Mouse (Mus musculus): ENCODE measurements around the gene Tubb5.

The Tubb5 gene

DNA sequence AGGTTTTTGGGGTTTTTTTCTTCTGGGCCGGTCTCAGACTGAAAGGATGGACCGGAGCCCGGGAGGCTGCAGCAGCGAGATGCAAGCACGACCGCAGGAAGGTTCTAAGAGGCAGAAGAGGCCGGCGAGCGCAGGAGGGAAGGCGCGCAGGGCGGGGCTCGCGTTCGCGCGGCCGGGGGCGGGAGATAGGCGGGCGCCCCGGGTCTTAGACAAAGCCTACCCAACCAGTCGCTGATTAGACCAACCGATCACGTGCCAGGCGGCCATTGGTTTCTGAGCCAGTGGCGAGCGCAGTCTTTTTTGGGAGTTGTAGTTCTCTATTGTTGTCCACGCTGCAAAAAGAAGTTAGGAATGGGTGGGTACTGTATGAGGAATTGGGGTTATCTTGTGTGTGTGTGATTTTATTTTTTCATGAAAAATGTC is at the start of gene Tubb5:
Gene Tubb5 (minus strand): TSS at position 185 of the 423 bp plus-strand sequence.
- H3K36me3 ChIP-seq (ENCODE audit: insufficient read depth, low read length) = peaks cover 42% of the 10 kb centered on the region
- H3K27me3 ChIP-seq (ENCODE audit: insufficient read depth, low read length) = no peaks in the 10 kb centered on the region
- no peaks in the 10 kb centered on the region for H3K9me3 ChIP-seq (ENCODE audit: low read length)
- H3K4me3 ChIP-seq (replicated peaks; ENCODE audit: low read length) = peak within 1 kb of the TSS; percentile 97
- H3K4me1 ChIP-seq (replicated peaks; ENCODE audit: low read depth, low read length) = peaks cover 54% of the 10 kb centered on the region
- no peak for TF ChIP-seq POU5F1 (IDR thresholded peaks at IDR 0.05; ENCODE audit: borderline replicate concordance, low read length)
- no peak for TF ChIP-seq NANOG (IDR thresholded peaks at IDR 0.05; ENCODE audit: borderline replicate concordance, low read length)
- TF ChIP-seq CTCF (conservative IDR thresholded peaks at IDR 0.05; ENCODE audit: low read length) = no peak

DNA sequence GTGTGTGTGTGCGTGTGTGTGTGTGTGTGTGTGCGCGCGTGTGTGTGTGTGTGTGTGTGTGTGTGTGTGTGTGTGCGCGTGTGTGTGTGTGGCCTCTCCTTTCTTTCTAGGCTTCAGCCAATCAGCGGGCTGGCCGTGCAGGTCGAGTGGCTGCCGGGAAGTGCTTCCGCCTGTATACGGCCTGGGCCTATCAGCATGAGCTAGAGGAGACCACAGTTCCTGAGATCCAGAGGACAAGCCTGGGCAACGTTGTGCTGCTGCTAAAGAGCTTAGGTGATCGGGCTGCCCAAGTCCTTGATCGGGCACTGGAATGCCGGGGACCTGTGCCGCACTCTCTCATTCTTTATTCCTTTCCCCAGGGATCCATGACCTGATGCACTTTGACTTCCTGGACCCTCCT is 49.6 kb upstream of the Tubb5 start:
- H3K27me3 ChIP-seq (ENCODE audit: insufficient read depth, low read length) = no peaks in the 10 kb centered on the region
- peak overlapping the region; percentile 92 for H3K4me3 ChIP-seq (replicated peaks; ENCODE audit: low read length)
- peaks cover 94% of the 10 kb centered on the region for H3K36me3 ChIP-seq (ENCODE audit: insufficient read depth, low read length)
- H3K9me3 ChIP-seq (ENCODE audit: low read length) = no peaks in the 10 kb centered on the region
- TF ChIP-seq NANOG (IDR thresholded peaks at IDR 0.05; ENCODE audit: borderline replicate concordance, low read length) (no peak), POU5F1 (IDR thresholded peaks at IDR 0.05; ENCODE audit: borderline replicate concordance, low read length) (no peak), CTCF (conservative IDR thresholded peaks at IDR 0.05; ENCODE audit: low read length) (no peak)
- peaks cover 73% of the 10 kb centered on the region for H3K4me1 ChIP-seq (replicated peaks; ENCODE audit: low read depth, low read length)

DNA sequence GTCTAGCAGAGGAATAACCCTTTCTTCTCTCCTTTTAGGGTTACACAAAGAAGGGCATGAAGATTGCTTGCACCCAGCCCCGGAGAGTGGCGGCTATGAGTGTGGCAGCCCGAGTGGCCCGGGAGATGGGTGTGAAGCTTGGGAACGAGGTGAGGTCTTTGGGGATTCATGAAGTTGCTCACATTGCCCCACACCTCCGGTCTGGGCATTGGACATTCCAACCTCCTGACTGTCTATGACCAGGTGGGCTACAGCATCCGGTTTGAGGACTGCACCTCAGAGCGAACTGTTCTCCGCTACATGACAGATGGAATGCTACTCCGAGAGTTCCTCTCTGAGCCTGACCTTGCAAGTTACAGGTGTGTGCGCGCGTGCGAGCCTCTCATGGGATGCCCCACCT is 45.7 kb upstream of the Tubb5 start:
- Histone ChIP-seq H3K4me1 (replicated peaks; ENCODE audit: low read depth, low read length) (peaks cover 66% of the 10 kb centered on the region), H3K4me3 (replicated peaks; ENCODE audit: low read length) (no peak overlapping the region), H3K36me3 (ENCODE audit: insufficient read depth, low read length) (peaks cover 73% of the 10 kb centered on the region), H3K9me3 (ENCODE audit: low read length) (no peaks in the 10 kb centered on the region), H3K27me3 (ENCODE audit: insufficient read depth, low read length) (no peaks in the 10 kb centered on the region)
- no peak for TF ChIP-seq POU5F1 (IDR thresholded peaks at IDR 0.05; ENCODE audit: borderline replicate concordance, low read length)
- no peak for TF ChIP-seq NANOG (IDR thresholded peaks at IDR 0.05; ENCODE audit: borderline replicate concordance, low read length)
- no peak for TF ChIP-seq CTCF (conservative IDR thresholded peaks at IDR 0.05; ENCODE audit: low read length)

DNA sequence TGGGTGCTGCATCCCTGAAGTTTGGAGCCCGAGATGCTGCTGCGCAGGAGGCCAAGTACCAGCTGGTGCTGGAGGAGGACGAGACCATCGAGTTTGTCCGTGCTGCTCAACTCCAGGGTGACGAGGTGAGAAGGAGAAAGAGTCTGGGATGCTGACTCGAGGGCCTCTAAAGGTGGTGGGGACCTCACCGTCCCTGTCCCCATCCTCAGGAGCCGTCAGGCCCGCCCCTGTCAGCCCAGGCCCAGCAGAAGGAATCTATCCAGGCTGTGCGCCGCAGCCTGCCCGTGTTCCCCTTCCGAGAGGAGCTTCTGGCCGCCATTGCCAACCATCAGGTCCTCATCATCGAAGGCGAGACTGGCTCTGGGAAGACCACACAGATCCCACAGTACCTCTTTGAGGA is 44.8 kb upstream of the Tubb5 start:
- TF ChIP-seq POU5F1 (IDR thresholded peaks at IDR 0.05; ENCODE audit: borderline replicate concordance, low read length) = no peak
- no peak for TF ChIP-seq NANOG (IDR thresholded peaks at IDR 0.05; ENCODE audit: borderline replicate concordance, low read length)
- TF ChIP-seq CTCF (conservative IDR thresholded peaks at IDR 0.05; ENCODE audit: low read length) = no peak
- no peak overlapping the region for H3K4me3 ChIP-seq (replicated peaks; ENCODE audit: low read length)
- peaks cover 57% of the 10 kb centered on the region for H3K4me1 ChIP-seq (replicated peaks; ENCODE audit: low read depth, low read length)
- H3K27me3 ChIP-seq (ENCODE audit: insufficient read depth, low read length) = no peaks in the 10 kb centered on the region
- H3K9me3 ChIP-seq (ENCODE audit: low read length) = no peaks in the 10 kb centered on the region
- peaks cover 64% of the 10 kb centered on the region for H3K36me3 ChIP-seq (ENCODE audit: insufficient read depth, low read length)

DNA sequence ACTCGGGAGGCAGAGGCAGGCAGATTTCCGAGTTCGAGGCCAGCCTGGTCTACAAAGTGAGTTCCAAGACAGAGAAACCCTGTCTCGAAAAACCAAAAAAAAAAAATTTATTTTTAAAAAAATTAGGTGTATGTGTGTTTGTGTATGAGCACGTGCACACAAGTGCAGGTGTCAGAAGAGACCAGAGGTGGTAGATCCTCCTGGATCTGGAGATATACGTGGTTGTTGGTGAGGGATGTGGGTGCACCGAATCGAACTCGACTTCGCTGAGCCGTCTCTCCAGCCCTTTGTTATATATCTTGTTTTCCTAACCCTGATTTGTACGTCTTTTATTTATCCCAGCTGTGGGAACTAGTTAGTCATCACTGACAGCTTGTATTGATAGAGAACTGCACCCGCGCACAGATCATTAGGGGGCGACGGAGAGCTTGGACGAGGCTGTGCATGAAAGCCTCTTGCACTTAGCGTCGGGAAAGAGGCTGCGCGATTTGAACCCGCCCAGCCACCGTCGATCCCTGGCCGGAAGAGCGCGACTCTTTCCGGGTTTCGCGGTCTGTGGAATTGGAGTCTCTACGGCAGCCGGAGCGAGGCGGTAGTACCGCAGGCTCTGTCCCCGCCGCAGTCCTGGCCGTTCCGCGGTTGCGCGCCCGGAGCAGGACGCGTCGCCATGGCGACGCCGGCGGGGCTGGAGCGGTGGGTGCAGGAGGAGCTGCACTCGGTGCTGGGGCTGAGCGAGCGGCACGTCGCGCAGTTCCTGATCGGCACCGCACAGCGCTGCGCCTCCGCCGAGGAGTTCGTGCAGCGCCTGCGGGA is 41.3 kb upstream of the Tubb5 start, which contains the start of gene Dhx16:
Gene Dhx16 (plus strand): TSS at position 575 of the 813 bp plus-strand sequence.
- Histone ChIP-seq H3K9me3 (ENCODE audit: low read length) (no peaks in the 10 kb centered on the region), H3K4me3 (replicated peaks; ENCODE audit: low read length) (peak within 1 kb of the TSS; percentile 100), H3K36me3 (ENCODE audit: insufficient read depth, low read length) (peaks cover 50% of the 10 kb centered on the region), H3K4me1 (replicated peaks; ENCODE audit: low read depth, low read length) (peaks cover 49% of the 10 kb centered on the region), H3K27me3 (ENCODE audit: insufficient read depth, low read length) (no peaks in the 10 kb centered on the region)
- TF ChIP-seq POU5F1 (IDR thresholded peaks at IDR 0.05; ENCODE audit: borderline replicate concordance, low read length) (no peak), CTCF (conservative IDR thresholded peaks at IDR 0.05; ENCODE audit: low read length) (peak; percentile 53)

DNA sequence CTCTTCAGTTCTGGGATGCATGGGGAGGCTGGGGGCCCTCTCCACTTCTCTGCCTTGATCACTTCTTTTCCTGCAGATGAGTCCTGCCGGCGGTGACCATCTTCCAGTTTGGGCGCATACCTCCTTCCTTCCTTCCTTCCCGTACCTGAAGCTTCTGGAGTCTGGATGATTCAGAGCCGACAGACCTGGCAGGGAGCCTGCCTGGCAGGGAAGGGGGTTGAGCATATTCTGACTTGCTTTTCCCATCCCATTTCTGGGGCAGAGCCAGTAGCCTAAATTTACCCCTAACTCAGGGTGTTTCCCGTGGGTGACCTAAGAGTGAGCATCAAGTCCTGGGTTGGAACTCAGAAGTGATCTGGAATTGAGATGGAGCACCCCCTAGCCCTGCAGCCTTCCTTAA is 36.6 kb upstream of the Tubb5 start:
- TF ChIP-seq CTCF (conservative IDR thresholded peaks at IDR 0.05; ENCODE audit: low read length) (no peak), POU5F1 (IDR thresholded peaks at IDR 0.05; ENCODE audit: borderline replicate concordance, low read length) (no peak), NANOG (IDR thresholded peaks at IDR 0.05; ENCODE audit: borderline replicate concordance, low read length) (no peak)
- Histone ChIP-seq H3K4me3 (replicated peaks; ENCODE audit: low read length) (no peak overlapping the region), H3K4me1 (replicated peaks; ENCODE audit: low read depth, low read length) (peaks cover 51% of the 10 kb centered on the region), H3K9me3 (ENCODE audit: low read length) (no peaks in the 10 kb centered on the region), H3K36me3 (ENCODE audit: insufficient read depth, low read length) (peaks cover 47% of the 10 kb centered on the region), H3K27me3 (ENCODE audit: insufficient read depth, low read length) (no peaks in the 10 kb centered on the region)

DNA sequence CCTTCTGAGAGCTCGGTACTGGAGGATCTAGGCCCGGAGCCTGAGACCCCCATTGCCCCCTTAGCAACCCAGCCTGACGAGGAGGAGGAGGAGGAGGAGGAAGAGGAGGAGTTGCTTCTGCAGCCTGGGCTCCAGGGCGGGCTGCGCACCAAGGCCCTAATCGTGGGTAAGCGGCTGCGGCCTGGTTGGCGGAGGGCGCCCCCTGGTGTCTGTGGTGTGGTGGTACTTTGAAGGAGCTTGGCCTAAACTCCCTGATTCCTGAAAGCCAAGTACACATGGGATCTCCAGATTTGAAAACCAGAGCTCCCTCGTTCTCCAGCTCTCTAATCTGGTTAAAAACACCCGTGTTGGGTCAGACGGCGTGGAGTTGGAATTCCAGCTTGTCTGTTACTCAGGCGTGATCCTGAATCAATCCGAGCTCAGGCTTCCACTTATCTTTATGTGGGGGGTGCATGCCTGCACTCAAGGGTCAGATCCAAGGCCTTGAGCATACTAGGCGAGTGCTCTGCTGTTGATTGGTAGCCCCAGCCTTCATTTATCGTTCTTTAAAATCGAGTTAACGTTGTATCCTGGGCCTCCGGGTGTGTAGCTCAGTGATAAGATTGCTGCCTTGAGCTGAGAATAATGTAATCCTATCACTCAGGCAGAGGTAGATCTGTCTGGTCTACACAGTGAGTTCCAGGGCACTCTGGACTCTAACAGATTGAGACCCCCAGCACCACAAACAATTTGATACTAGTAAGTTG is 35.8 kb upstream of the Tubb5 start:
- no peak overlapping the region for H3K4me3 ChIP-seq (replicated peaks; ENCODE audit: low read length)
- peaks cover 47% of the 10 kb centered on the region for H3K36me3 ChIP-seq (ENCODE audit: insufficient read depth, low read length)
- H3K27me3 ChIP-seq (ENCODE audit: insufficient read depth, low read length) = no peaks in the 10 kb centered on the region
- H3K4me1 ChIP-seq (replicated peaks; ENCODE audit: low read depth, low read length) = peaks cover 58% of the 10 kb centered on the region
- TF ChIP-seq CTCF (conservative IDR thresholded peaks at IDR 0.05; ENCODE audit: low read length) (peak; percentile 64), POU5F1 (IDR thresholded peaks at IDR 0.05; ENCODE audit: borderline replicate concordance, low read length) (no peak), NANOG (IDR thresholded peaks at IDR 0.05; ENCODE audit: borderline replicate concordance, low read length) (no peak)
- H3K9me3 ChIP-seq (ENCODE audit: low read length) = no peaks in the 10 kb centered on the region

DNA sequence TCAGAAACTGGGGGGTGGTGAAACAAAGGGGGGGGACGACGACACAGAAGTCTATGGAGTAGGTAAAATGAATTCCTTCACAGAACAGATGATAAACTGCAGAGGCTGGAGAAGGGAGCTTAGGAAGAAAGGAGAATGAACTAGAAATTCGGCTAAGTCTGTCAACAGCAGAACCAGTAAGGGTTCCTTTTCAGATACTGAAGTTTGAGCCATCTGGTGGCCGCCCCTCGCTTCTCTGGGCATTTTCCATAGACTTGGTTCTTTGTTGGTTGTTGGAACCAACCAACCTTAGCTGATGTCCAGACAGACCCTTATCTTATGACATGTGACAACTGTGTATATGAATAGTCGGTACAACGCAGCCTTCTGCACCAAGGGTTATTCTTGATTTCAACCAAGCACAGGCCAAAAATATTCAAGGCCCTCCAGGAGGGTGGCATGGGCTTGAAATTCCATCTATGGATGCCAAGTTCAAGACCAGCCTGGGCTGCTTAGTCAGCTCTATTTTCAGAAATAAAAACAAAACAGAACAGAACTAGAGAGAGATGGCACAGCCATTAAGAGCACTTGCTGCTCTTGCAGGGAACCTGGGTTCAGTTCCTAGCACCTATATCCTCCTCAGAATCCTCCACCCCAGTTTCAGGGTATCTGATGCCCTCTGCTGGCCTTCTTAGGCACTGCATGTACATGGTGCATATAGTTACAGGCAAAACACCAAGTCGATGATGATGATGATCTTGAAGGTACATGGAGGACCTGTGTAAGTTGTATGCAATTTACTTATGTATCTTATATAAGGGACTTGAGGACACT is 33.0 kb upstream of the Tubb5 start:
- Histone ChIP-seq H3K9me3 (ENCODE audit: low read length) (no peaks in the 10 kb centered on the region), H3K27me3 (ENCODE audit: insufficient read depth, low read length) (peaks cover 11% of the 10 kb centered on the region), H3K4me3 (replicated peaks; ENCODE audit: low read length) (peak overlapping the region; percentile 88), H3K4me1 (replicated peaks; ENCODE audit: low read depth, low read length) (peaks cover 81% of the 10 kb centered on the region), H3K36me3 (ENCODE audit: insufficient read depth, low read length) (peaks cover 59% of the 10 kb centered on the region)
- TF ChIP-seq POU5F1 (IDR thresholded peaks at IDR 0.05; ENCODE audit: borderline replicate concordance, low read length) (no peak), CTCF (conservative IDR thresholded peaks at IDR 0.05; ENCODE audit: low read length) (peak; percentile 85)
